Mouse (Mus musculus): ENCODE measurements around the gene Gm10272.

GRCm38 (mm10) chr10:77697133-77697532 is 9.3 kb upstream of the Gm10272 start, which contains the start of gene Gm9508:
- TF ChIP-seq CTCF (IDR thresholded peaks at IDR 0.05; ENCODE audit: borderline replicate concordance, insufficient read depth, low read length) (no peak), POLR2A (IDR thresholded peaks at IDR 0.05; ENCODE audit: low read depth, low read length) (no peak)
